Mouse (Mus musculus) megakaryocyte, embryonic 14.5 days (primary cell): Measurements from ENCODE around the gene C1qtnf5. TPM values are rescaled to one million over a fixed set of nuclear protein-coding genes. Genes with fewer than 3 reads are reported as not detected.

Experiments
- H3K27me3 ChIP-seq: replicated peaks from 2 replicates; pipeline ENCODE3; 2012; ENCODE audit warnings: inconsistent platforms
- H3K36me3 ChIP-seq: replicated peaks from 2 replicates; pipeline ENCODE3; 2012; ENCODE audit warnings: low read length, inconsistent platforms, mixed read lengths
- H3K4me1 ChIP-seq: 2 replicates; pipeline ENCODE4 v1.6.1; 2012; ENCODE audit warnings: inconsistent platforms
- H3K4me3 ChIP-seq: replicated peaks from 2 replicates; pipeline ENCODE3; 2012; ENCODE audit warnings: moderate library complexity, mild to moderate bottlenecking, inconsistent platforms
- H3K9me3 ChIP-seq: 2 replicates; pipeline ENCODE4 v1.6.1; 2012; ENCODE audit warnings: inconsistent platforms
- FLI1 ChIP-seq: IDR thresholded peaks from 2 replicates; pipeline ENCODE4 v1.6.1; 2012; ENCODE audit warnings: low read length, inconsistent platforms, mixed read lengths
- GATA1 ChIP-seq: IDR thresholded peaks from 3 replicates; pipeline ENCODE4 v1.6.1; 2012; ENCODE audit warnings: mixed read lengths, low read length, inconsistent platforms, borderline replicate concordance
- polyA plus RNA-seq: library from polyadenylated mRNA; stranded (reverse); fragments of >175 nt; gene quantifications from 2 replicates; pipeline ENCODE4 v1.2.3, GENCODE M21; 2012; ENCODE audit warnings: low replicate concordance; ENCODE audit not compliant: insufficient read depth

The C1qtnf5 gene
- not detected in 2 replicates for polyA plus RNA-seq

DNA sequence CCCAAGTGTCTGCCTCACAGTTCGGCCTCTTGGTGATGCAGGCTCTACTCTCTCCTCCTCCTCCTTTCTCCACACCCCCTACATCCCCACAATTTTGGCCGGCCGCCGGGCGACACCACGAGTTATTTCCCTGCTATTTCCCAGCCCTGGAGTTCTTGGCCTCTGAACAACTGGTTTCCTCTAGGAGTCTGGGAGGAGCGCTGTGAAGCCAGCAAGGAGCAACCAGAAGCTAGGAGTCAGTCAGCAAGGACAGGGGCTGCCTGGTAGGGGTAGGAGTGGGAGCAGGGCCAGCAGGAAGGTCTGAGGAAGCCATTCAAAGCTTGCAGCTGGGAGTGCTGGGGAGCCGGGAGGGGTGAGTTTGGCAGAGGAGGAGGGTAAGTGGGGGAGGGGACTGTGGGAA lies at the start of gene C1qtnf5:
TSS of gene C1qtnf5 (plus strand) at position 136 of the 400 bp plus-strand sequence.
- Histone ChIP-seq H3K36me3 (peaks cover 65% of the 10 kb centered on the region), H3K27me3 (peaks cover 2% of the 10 kb centered on the region), H3K9me3 (no peaks in the 10 kb centered on the region), H3K4me3 (no peak within 1 kb of the TSS), H3K4me1 (peaks cover 55% of the 10 kb centered on the region)
- no peak for TF ChIP-seq FLI1
- TF ChIP-seq GATA1, result no peak

DNA sequence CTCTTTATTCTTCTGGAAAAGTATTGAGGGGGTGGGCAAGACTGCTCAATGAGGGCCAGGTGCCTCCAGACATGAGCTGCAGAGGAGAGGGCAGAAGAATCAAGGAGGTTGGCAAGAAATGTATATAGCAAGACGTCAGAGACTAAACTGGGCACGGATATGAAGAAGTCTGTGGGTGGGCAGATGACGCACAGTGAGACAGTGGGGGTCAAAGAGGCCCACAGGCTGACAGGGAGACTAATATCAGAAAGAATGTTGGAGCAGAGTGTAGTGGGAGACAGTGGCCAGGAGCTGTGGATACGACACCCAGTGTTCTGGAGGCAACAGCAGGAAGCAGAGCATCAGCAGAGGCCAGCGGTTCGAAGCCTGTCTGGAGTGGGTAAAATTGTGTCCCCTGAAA lies 48.4 kb upstream of the C1qtnf5 start:
- H3K27me3 ChIP-seq, result peaks cover 46% of the 10 kb centered on the region
- no peaks in the 10 kb centered on the region for H3K4me1 ChIP-seq
- TF ChIP-seq FLI1 (no peak), GATA1 (no peak)
- peaks cover 17% of the 10 kb centered on the region for H3K9me3 ChIP-seq
- no peaks in the 10 kb centered on the region for H3K36me3 ChIP-seq
- no peak overlapping the region for H3K4me3 ChIP-seq

- Histone ChIP-seq H3K4me3 (no peak overlapping the region), H3K4me1 (peaks cover 16% of the 10 kb centered on the region), H3K36me3 (no peaks in the 10 kb centered on the region), H3K9me3 (no peaks in the 10 kb centered on the region), H3K27me3 (peaks cover 40% of the 10 kb centered on the region)
- no peak for TF ChIP-seq FLI1
- TF ChIP-seq GATA1, result no peak
These were observed 41.9 kb upstream of the C1qtnf5 start for GRCm38 (mm10) chr9:44065177-44065576.

DNA sequence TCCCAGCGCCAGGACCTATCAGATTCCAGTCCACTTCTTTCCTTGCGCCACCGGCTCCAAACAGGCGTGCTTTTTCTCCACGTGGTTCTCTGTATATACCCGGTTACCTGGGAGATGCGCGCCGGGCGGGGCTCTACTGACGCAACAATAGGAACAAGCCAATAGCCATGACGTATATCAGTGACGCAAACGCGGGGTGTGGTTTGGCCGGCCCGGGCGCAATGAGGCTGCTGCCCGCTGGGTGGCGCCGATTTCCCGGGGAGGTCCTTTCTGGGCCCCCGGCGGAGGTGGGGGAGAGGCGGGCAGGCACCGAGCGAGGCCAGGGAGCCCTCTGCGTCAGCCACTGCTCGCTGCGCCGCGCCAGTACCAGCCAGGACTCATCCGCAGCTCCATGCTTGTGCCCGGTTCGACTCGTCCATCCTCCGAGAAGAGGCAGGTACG lies 40.2 kb upstream of the C1qtnf5 start, which contains the start of gene Usp2:
TSS of gene Usp2 (plus strand) at position 237 of the 441 bp plus-strand sequence.
- peak within 1 kb of the TSS; percentile 94 for H3K4me3 ChIP-seq
- no peak for TF ChIP-seq GATA1
- TF ChIP-seq FLI1, result no peak
- peaks cover 50% of the 10 kb centered on the region for H3K27me3 ChIP-seq
- H3K4me1 ChIP-seq, result peaks cover 27% of the 10 kb centered on the region
- no peaks in the 10 kb centered on the region for H3K9me3 ChIP-seq
- H3K36me3 ChIP-seq, result no peaks in the 10 kb centered on the region

DNA sequence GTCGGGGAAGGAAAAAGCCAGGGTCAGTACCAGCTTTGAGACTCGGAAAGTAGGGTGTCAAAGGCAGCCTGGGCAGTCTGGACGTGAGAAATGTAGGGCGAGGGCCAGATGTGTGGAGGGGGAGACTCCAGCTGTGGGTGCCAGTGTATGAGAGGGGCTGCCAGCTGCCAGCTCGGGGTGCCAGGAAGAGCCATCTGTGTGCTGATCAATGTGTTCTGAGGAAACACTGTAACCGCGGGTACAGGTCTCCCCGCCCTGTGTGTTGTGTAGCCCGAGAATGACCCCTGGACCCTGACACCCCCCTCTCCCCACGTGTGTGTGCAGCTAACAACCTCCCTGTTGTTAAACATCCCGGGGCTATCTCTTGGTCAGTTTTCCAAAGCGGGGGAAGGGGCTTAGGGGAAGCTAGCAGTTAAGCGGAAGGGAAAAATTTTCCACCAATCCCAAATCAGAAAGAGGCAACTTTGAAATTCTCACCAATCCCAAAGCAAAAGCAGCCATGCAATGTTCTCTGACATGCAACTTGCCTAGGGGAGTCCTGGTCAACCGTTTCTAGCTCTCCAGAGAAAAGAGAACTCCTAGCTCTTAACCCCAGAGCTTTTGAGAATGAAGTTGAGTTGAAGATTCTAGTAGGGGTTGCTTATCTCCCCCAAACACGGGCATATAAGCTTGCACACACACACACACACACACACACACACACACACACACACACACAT lies 39.6 kb upstream of the C1qtnf5 start:
- H3K36me3 ChIP-seq, result no peaks in the 10 kb centered on the region
- peaks cover 33% of the 10 kb centered on the region for H3K4me1 ChIP-seq
- peak overlapping the region; percentile 94 for H3K4me3 ChIP-seq
- TF ChIP-seq FLI1 (no peak), GATA1 (no peak)
- no peaks in the 10 kb centered on the region for H3K9me3 ChIP-seq
- H3K27me3 ChIP-seq, result peaks cover 54% of the 10 kb centered on the region

DNA sequence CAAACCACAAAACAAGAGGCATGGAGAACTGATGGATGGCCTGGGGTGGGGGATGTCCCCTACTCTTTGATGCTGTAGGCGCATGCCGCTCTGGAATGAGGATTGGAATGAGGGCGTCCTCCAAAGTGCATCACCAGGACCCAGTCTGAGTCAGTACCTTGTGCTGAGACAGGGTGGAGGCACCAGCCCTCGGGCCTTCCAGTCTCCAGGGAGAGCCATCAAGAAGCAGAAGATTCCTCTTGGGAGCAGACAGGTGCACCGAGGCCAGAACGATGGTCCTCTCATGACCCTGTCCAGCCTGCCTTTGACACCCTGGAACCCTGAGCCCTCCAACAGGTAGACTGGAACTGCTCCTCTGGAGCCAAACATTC lies 39.1 kb upstream of the C1qtnf5 start:
- Histone ChIP-seq H3K36me3 (no peaks in the 10 kb centered on the region), H3K4me1 (peaks cover 35% of the 10 kb centered on the region), H3K27me3 (peaks cover 58% of the 10 kb centered on the region), H3K4me3 (no peak overlapping the region), H3K9me3 (no peaks in the 10 kb centered on the region)
- no peak for TF ChIP-seq GATA1
- no peak for TF ChIP-seq FLI1

DNA sequence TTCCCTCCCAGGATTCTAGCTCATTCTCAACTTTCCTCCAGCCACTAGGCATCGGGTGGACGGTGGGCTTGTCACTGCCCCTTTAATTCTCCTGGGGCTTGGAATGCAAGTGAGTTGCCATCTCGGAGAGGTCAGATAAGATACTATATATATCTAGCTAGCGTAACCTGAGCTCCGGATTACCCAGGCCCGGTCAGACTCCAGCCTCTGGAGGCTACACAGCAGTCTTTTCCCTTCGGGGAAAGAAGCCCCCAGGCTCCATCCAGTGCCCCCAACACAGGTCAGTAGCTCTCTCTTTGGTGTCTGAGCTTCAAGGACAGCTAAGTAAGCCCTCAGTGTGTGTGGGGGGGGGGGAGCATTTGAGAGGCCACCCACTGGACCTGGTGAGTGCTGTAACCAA lies 37.8 kb upstream of the C1qtnf5 start:
- TF ChIP-seq GATA1, result no peak
- no peak for TF ChIP-seq FLI1
- H3K9me3 ChIP-seq, result no peaks in the 10 kb centered on the region
- no peak overlapping the region for H3K4me3 ChIP-seq
- H3K27me3 ChIP-seq, result peaks cover 54% of the 10 kb centered on the region
- no peaks in the 10 kb centered on the region for H3K36me3 ChIP-seq
- peaks cover 35% of the 10 kb centered on the region for H3K4me1 ChIP-seq

GRCm38 (mm10) chr9:44070113-44070843 lies 36.8 kb upstream of the C1qtnf5 start:
- Histone ChIP-seq H3K4me3 (no peak overlapping the region), H3K9me3 (no peaks in the 10 kb centered on the region), H3K36me3 (no peaks in the 10 kb centered on the region), H3K4me1 (peaks cover 35% of the 10 kb centered on the region), H3K27me3 (peaks cover 62% of the 10 kb centered on the region)
- TF ChIP-seq GATA1, result no peak
- TF ChIP-seq FLI1, result no peak

DNA sequence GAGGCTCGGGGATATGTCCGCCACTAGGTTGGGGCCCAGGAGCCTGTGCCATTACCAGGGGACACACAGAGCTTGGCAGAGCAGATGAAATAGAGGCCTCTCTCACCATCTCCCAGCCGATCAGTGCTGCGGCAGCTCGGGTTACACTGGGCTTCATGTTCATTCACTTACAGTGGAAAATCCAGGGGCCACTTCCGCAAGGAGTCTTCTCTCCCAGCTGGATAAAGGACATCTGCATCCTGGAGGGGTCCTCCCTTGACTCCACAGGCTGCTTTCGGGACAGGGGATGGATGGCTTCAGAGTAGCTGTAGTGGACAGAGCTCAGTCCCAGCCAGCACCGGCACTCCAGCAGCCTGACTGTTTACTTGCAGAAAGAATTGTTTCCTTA lies 36.2 kb upstream of the C1qtnf5 start:
- Histone ChIP-seq H3K27me3 (peaks cover 67% of the 10 kb centered on the region), H3K4me3 (peak overlapping the region; percentile 46), H3K9me3 (no peaks in the 10 kb centered on the region), H3K36me3 (no peaks in the 10 kb centered on the region), H3K4me1 (peaks cover 35% of the 10 kb centered on the region)
- no peak for TF ChIP-seq GATA1
- TF ChIP-seq FLI1, result no peak

- Histone ChIP-seq H3K27me3 (peaks cover 80% of the 10 kb centered on the region), H3K9me3 (no peaks in the 10 kb centered on the region), H3K4me3 (no peak overlapping the region), H3K36me3 (no peaks in the 10 kb centered on the region), H3K4me1 (peaks cover 33% of the 10 kb centered on the region)
- TF ChIP-seq GATA1 (no peak), FLI1 (no peak)
These were observed 35.0 kb upstream of the C1qtnf5 start for GRCm38 (mm10) chr9:44071914-44072598.
